Mouse (Mus musculus): ENCODE results near the gene 1700010B08Rik.

- TF ChIP-seq CTCF (IDR thresholded peaks at IDR 0.05; ENCODE audit: control insufficient read depth, insufficient read depth, low read length) (no peak), POLR2A (IDR thresholded peaks at IDR 0.05; ENCODE audit: borderline replicate concordance, control insufficient read depth, low read depth, low read length) (no peak)
Observed at GRCm38 (mm10) chr2:173748961-173749659, 29.9 kb downstream of the 1700010B08Rik start.

Measured in bone marrow, adult 2 months (tissue).